Mouse (Mus musculus) small intestine, adult 2 months (tissue): ENCODE results near the gene Rbm19.

Source experiments
- CTCF ChIP-seq: fragments of 200-500 bp; IDR thresholded peaks from 2 replicates; pipeline ENCODE4 v1.5.1; 2012; ENCODE audit warnings: low read depth, mild to moderate bottlenecking, control low read depth, inconsistent platforms, low read length, moderate library complexity, mixed read lengths; ENCODE audit not compliant: insufficient replicate concordance, insufficient read length; ENCODE audit errors: extremely low read depth
- POLR2A ChIP-seq: fragments of 200-500 bp; IDR thresholded peaks from 2 replicates; pipeline ENCODE4 v1.6.1; 2012; ENCODE audit warnings: low read depth, mild to moderate bottlenecking, control low read depth, inconsistent platforms, low read length, moderate library complexity

GRCm38 (mm10) chr5:120180102-120180501, 63.8 kb downstream of the Rbm19 start:
- no peak for TF ChIP-seq CTCF
- TF ChIP-seq POLR2A = no peak
